Mouse (Mus musculus): ENCODE measurements around the gene Arl6ip1.
"Not testable (repeated sequence)": the region's sequence is repeated elsewhere in the genome, so short reads cannot be mapped to it uniquely, and the experiment has no call there.

Arl6ip1 gene

DNA sequence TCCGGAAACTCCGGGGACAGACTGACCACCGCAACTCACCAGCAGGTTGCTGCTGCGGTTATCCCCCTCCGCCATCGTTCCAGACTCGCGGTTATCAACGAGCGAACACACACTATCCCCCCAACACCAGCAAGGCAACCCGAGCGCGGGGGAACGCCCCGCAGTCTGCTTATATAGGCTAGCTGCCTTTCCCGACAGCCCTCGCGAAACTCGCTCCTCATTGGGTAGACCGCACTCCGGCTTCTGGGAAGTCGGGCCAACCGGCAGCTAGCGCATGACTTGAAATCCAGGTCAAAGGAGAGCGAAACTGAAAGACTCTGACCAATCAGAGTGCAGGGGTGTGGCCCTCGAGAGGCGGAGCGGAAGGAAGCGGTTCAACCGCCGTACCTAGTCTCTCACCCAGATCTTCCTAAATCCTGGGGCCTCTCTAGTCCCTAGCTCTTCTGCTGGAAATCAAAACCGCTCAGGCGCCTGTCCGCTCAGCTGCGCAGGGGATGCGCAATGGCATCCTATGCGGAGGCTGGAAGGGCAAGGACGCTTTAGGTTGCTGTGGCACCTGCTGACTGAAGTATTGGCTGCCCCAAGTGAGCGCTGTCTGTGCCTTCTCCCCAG lies at the start of gene Arl6ip1:
TSS of gene Arl6ip1 (minus strand) at position 233 of the 612 bp plus-strand sequence.
- DNase-seq (ENCODE audit: low read depth, low spot score): peak; percentile 98

DNA sequence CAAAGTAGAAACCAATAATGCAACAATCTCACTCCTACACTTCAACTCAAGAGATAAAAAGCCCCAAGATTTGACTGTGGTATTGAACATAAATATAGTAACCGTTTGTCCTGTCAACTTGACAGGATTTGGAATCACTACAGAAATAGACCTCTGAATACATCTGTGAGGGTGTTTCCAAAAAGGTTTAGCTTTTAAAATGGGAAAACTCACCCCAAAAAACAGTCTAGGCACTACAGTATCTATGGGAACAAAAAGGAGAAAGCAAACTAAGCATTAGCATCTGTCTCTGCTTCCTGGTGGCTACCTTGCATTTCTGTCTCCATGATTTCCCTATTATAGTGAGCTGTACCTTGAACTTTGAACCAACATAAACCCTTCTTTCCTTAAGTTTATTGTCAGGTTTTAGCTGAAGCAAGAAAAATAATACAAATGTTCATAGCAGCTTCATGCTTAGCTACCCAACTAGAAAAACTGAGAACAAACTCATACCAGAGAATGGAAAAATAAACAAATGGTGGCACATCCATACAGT lies 46.4 kb upstream of the Arl6ip1 start:
- peak; percentile 42 for DNase-seq (ENCODE audit: low read depth, low spot score)

DNA sequence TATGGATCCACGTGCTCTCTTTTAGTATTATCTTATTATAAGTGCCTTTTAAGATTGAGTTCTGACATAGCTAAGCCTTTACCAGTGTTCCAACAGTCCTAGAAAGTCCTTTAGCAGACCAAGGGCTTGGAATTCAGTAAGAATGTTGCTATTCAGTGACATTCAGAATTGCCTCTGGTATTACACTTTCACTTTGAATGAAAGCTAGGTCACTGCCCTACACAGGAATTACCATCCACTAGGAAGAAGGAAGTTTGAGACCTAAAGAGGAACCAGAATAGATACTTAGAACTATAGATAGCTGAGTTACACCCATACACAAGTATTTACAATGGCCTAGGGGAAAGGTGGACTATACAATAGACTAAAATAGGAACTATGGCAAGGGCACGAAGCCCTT lies 40.7 kb upstream of the Arl6ip1 start:
- not testable (repeated sequence) for DNase-seq (ENCODE audit: low read depth, low spot score)

DNA sequence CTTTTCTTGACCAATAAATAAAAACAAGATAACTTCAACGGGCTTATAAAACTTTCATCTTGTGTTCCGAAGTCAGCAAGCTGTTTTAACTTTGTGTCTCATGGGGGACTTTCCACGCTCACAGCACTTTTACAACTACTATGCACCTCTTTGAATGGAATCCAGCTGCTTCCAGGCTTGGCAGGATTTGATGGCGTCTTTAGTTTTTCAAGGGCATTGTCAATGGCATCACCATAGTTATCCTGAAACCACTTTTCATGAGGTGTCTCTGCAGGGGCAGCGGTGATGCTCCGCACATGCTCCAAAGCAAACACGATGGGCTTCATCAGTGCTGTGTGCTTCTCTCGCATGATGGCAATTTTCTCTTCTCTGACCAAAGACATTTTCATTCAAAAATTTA lies 33.5 kb upstream of the Arl6ip1 start:
- DNase-seq (ENCODE audit: low read depth, low spot score): no peak

DNA sequence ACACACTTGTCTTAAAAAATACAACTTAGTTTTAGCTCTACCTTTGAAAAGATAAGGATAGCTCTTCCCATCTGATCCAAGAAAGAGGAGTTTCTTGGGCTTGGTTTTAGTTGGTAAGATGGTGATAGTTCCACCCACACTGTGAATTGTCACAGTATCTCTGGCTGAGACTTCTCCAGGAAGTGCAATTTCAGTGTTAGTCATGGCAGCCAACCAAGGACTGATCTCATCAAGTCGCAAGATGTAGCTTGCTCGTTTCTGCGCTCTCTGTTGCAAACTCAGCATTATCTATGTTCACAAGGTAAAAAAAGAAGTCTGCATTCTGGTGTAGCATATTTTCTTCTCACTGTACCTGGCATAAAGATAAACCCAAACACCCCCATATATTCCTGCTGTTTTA lies 30.7 kb upstream of the Arl6ip1 start:
- peak; percentile 94 for DNase-seq (ENCODE audit: low read depth, low spot score)

DNA sequence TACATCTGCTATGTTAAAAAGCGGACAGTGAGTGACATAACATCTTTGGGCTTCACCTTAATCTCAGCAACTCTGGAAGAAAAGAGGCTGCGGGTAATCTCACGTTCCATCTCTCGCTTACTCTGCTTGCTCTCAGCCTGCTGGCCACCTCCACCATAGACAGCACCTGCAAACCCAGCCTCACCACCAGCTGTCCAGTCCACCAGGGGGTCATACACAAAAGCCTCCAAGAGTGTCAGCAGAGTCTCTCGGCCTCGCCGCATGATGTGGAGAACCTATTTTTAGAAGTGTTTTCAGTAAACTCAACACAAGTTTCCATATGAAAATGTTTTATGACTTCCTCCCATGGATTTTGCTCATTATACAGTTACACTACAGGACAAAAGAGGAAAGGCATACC lies 27.0 kb upstream of the Arl6ip1 start:
- no peak for DNase-seq (ENCODE audit: low read depth, low spot score)

DNA sequence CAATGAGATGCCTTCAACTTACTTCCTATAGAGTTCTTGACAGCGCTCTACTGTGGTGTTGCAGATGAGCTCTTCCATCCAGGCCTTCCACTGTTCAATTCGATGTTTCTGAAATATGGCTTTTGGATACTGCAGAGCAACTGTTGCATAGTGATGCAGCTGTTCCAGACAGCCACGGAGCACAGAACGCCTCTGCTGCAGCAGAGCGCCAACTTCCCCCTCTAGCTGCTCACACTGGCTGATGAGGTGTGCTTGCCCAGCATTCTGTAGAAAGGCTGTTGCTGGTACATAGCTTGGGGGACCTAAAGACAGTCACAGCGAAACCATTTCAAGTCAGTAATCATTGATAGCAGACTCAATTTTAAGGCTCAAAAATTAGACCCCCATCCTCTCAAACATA lies 24.7 kb upstream of the Arl6ip1 start:
- DNase-seq (ENCODE audit: low read depth, low spot score): peak; percentile 45

DNA sequence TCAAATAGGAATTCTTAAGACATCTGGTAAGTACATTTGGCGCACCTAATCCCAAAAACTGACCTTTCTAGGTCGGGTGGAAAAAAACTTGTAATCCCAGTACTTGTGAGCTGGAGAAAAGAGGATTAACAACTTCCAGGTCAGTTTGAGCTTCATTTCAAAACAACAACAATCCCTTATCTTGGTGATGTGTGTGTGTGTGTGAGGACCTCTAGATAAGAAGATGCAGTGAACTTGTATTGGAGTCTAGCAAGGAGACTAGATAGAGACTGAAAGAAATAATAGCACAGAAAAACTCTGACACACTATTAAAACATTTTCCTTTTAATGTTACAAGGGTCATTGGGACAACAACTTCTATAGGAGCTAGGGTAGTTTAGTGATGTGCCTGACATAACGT lies 14.1 kb upstream of the Arl6ip1 start:
- DNase-seq (ENCODE audit: low read depth, low spot score): no peak

DNA sequence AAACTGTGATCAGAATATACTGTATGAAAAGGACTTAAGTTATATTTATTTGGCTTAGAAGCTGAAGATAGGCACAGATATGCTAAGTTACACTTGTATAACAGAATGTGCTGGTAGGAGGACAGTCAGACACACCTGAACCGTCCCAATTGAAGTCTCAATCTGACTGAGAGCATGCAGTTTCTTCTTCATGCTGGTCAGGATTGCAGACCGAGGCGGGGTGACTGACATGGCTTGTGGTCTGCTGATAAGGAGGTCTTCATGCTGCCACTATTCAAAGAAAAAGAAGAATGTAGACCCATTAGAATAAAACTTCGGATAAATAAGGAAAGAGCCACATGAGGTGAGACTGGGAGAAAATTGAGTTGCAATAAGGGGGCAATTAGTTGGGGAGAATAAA lies 13.7 kb upstream of the Arl6ip1 start:
- DNase-seq (ENCODE audit: low read depth, low spot score): no peak

DNA sequence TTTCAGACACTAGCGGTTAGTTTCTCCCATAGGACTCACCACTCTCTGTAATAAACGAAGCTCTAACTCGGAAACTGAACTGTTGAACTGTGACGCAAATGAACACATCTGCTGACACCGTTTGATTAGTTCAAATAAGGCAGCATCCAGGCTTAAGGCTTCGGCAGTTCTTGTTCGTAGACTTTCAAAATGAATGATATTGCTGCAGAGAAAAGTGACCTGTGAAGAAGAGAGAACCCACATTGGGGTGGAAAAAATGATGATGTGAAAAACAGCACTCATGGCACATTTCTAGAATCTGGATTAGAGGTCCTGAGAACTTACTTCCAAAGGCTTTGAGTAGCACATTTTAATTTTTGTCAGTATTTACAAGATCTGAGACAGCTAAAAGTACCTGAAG lies 11.8 kb upstream of the Arl6ip1 start:
- DNase-seq (ENCODE audit: low read depth, low spot score): no peak

DNA sequence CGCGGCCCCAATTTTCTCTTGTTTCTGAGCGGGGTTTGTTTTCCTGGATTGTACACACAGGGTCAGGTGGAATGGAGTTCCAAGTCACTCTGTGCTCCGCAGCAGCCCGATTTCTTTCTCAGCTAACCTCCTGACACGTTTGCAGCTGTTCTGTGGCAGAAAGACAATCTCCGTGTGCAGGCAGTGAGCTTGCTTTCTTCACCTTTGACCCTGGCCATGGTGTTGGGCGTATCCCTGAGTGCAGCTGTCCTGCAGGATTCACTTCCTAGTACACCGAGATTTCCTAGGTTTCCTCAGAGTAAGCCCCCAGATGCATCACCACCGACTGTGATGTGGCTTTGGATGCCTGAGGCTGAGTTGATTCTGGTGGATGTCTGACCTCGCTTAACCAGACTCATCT lies 5.7 kb upstream of the Arl6ip1 start:
- DNase-seq (ENCODE audit: low read depth, low spot score): no peak

DNA sequence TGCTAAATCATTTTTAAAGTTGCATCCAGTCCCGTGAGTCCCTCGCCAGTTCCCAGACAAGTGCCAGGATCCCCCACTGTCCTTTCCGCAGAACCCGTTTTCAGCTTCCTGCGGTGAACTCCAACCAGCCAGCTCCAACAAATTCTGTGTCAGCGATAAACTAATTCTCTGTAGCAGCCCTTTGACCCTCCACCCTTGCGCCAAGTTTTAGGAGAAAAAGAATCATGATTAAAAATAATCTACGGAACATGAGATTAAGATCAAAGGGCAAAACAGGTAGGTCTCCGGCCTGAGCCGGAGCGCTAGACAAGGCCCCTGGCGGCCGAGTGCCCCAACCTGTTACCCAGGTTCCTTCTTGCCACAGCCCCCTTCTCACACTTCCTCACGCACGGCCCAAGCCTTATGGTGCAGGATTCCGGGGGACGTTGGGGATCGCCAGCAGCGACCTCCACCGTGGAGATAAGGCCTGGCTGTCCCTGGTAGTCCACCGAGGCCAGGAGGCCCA lies 485 bp downstream of the Arl6ip1 start:
- no peak for DNase-seq (ENCODE audit: low read depth, low spot score)

DNA sequence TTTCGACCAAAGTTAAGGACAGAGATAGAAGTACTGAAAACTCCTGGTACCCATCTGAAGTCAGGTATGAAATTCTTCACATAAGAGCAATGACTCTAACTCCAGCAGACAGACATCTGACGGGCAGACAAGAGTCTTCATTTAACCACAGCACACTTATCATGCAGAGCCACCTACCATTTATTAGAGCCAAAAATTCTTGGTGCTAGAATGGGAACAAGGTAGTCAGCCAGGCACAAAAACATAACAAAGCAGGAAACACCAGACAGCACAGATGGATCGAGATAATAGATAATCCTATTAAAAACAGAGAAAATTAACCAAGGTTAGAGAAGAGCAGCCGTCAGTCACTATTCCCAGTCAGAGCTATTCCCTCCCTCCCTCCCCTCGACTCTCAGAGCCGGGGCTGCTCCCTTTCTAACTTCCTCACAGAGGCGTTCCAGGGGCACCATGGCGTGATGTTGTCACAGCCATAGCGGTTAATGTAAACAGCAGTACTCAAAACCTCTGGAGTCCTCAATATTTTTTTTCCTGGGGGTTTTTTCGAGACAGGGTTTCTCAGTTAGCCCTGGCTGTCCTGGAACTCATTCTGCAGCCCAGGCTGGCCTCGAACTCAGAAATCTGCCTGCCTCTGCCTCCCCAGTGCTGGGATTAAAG lies 3.1 kb downstream of the Arl6ip1 start:
- no peak for DNase-seq (ENCODE audit: low read depth, low spot score)

DNA sequence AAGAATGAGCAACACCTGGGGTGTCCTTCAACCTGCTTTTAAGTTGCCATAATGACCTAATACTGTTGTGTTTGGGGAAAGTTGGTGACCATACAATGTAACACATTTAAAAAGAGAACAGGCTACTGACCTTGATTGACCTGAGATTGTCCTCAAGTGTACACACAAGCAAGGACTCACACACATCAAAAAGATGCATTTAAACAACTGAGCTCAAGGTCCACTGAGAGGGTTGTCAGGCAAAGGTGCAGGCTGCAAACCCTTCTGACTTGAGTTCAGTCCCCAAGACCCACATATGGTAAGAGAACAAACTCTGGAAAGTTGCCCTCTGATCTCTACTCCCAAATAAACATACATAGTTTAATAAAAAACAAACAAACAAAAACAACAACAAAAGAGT lies 3.7 kb downstream of the Arl6ip1 start:
- no peak for DNase-seq (ENCODE audit: low read depth, low spot score)

DNA sequence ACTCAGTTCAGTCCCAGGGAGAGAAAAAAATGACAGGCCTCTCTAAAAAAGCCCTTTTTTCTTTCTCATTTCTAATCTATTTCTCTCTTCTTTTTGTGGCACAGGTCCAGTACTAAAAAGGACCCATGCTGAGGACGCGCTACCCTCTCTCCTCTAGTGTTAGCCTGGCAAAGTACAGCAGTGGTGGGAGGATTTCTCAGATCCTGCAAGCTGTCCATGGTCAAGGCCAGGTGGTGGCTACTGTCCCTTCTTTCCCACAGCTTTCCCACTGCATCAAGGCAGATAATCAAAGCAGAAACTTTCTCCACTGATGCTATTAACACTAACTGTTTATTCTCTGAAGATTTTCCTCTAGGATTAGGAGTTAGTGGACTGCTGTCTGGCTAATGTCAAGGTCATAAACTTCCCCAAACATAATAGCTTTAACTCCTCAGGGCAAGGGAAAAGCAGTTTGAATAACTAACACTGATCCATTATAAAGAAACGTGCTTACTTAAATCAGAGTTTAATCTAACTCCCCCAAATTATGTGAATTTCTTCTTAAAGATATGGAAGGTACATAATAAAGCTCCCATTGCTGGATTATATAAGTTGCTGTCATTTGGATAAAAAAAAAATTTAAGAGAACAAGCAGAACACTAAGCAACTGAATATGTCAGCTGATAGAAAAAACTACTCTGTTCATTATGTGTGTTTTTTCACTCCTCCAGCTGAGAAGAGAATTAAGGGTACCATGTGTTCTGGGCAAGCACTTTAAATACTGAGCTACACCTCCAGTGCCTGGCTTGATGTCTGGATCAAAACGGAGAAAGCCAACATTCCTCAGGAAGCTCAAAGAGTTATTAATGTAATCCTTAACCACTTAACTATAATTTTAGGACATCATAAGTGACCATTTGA lies 5.7 kb downstream of the Arl6ip1 start:
- no peak for DNase-seq (ENCODE audit: low read depth, low spot score)

DNA sequence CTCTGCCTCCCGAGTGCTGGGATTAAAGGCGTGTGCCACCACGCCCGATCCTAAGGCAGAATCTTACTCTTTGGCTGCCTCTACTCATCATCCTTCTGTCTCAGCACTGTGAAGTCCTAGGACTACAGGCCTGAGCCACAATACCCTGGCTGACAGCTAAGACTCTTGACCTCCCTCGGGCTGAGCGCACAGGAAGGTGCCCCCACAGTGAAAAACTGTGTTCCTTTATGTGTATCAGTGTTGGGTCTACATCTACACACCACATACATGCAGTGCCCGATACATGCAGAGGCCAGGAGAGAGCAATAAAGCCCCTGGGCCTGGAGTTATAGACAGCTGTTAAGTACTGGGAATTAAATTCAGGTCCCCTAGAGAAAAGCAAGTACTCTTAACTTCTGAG lies 7.2 kb downstream of the Arl6ip1 start:
- DNase-seq (ENCODE audit: low read depth, low spot score): no peak

DNA sequence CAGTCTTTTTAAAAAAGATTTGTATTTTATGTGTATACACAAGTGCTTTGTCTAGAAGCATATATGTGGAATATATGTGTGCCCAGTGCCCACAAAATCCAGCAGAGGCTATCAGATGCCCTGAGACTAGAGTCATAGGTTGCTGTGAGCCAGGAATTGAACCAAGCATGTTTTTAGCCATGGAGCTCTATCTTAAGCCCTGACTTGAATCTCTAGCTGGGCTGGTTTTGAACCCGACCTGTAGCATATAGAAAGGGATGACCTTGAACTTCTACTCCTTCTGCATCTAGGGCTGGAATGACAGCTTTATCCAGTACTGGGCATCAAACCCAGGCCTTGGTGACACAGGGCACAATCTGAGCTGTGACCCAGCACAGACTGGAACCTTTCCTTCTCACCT lies 8.8 kb downstream of the Arl6ip1 start:
- no peak for DNase-seq (ENCODE audit: low read depth, low spot score)

DNA sequence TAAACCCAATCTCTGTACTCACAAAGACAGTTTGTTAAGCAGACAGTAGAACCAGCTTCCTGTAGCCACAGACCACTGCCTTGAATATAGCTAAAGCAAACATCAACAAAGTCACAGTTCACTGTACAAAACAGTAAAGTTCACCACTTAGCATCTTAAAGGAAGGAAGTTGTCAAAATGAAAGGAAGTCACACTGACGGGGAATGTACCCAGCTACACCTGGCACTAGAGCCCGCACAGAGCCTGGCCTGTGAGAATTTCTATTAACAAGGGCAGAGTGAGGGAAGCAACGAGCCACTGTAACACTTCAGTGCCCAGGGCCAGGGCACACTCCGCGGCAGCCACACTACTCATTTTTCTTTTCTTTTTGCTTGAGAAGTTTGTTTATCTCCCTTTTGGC lies 9.5 kb downstream of the Arl6ip1 start:
- DNase-seq (ENCODE audit: low read depth, low spot score): no peak

DNA sequence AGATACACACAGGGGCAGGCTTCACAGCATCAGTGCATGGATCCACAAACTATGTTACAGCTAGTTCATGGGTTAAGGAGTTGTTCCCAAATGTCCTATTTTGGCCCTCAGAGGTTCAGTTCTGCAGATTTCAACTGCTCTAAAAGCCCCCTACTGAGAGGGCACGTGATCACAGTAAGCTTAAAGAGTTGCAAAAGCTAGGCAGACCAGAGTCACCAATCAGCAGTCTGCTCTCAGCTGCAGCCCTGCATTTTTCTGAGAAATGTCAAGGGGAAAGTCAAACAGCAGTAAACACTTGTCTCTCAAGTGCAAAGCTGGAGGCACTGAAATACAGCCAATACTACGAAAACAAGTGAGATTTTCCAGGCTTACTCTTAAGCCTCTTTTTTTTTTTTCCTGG lies 10.3 kb downstream of the Arl6ip1 start:
- DNase-seq (ENCODE audit: low read depth, low spot score): no peak

DNA sequence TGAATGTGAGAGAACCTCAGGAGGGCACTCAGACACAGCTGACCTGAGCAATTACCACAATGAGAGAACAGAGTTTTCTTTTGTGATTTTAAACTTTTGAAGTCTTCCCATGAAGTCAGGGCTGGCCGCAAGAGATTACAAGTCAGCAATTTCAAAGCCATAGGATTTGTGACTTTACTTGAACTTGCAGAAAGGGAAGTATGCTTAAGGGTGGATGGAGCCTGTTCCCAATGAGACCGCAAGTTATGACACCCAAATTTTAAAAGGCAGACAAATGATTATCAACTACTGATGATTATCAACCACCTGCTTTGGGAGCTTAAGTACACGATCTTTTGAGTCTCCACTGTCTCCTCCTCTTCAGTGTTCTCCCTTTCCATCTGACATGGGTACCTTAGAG lies 11.0 kb downstream of the Arl6ip1 start:
- DNase-seq (ENCODE audit: low read depth, low spot score): no peak

DNA sequence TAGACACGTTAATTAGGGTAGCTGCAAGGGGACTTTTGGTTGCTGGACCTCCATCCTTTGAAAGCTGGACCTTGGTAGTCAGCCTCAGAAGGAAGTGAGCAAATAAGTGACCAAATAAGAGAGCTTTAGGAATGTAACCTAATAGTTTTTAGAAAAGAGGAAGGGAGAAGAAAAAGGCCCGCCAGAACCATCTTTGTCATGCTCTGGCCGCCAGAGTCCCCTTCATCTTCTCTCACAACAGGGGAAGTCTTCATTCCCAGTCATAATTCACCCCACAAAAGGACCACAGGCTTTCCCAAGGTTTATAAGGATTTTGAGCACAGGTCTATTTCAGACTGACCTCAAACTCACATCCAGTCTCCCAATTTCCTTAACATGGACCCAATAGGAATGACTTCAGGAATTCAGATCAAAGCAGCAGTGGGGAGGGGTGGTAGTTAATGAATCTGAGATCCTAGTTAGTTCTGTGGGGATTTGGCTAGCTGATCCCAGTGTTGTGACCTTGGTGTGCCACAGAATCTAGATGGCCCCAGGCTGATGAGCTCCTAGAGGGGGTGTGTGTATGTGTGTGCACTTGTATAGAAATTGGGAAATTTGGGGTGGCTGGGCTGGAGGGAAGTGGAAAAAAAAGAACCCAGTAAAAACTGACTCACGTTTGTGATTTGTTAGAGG lies 11.8 kb downstream of the Arl6ip1 start:
- DNase-seq (ENCODE audit: low read depth, low spot score): no peak
